Mouse (Mus musculus) spleen, postnatal 4 days (tissue): ENCODE results near the gene Ftl1.
"Not testable (repeated sequence)": the region's sequence is repeated elsewhere in the genome, so short reads cannot be mapped to it uniquely, and the experiment has no call there.

Experiments
- DNase-seq, 2 experiments: peaks; one replicate each; pipeline ENCODE4 v3.0.0; 2022; ENCODE audit warnings: low spot score in 2 of 2

The Ftl1 gene

DNA sequence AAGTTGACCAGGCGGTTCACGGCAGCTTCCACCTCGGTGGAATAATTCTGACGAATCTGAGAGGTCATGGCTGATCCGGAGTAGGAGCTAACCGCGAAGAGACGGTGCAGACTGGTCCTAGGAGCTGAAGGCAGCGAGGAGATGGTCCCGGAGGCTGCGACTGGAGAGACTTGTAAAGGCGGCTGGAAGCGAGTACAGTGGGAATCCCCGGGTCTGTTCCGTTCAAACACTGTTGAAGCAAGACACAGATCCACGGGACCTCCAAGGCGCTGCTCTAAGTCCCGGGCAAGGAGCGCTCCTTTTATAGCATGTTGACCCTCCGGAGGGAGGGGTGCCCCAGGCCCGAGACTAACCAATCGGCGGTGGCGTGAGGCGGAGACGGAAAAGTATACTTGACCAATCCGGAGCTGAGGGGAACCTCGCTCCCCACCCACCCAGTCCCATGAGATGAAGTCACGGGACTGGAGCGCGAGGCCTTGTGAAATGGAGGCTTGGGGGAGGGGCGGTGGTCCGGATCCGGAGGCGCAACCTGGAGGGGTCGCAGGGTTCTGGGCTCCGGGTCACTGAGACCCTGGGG lies at the start of gene Ftl1:
Gene Ftl1, minus strand, starts transcription at position 321 of the 577 bp plus-strand sequence.
- peak; percentile 95 to 96 for DNase-seq

DNA sequence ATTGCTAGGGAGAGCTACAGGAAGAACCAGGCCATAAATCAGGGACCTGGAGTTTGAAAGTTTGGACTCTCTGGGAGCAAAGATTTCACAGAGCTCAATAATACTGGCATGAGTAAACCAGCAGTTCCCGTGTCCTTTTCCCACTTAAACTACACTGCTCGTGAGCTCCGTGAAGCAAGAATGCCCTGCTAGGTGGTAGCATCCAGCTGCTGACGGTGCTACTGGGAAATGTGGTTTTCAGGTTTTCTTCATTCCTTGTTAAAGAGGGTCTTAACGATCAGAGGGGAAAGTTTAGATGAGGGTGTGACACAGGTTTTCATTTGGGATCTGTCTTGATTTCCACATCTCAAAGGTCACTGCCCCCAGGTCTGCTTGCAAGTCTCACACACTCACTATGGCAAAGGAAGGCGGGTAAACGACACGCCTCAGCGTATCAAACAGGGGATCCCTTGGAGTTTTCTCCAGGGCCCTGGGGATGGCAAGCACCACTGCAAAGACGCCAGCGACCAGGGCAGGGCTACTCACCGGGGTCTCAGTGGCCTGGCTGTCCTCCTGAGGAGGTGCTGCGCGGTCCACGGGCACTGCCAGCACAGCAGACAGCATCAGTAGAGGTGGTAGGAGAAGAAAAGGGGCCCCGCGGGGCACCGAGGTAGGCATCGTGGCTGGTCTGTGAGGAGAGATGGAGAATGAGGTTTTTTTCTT lies 49.6 kb upstream of the Ftl1 start:
- DNase-seq, result peak in 1 of 2 experiments; percentile 45

DNA sequence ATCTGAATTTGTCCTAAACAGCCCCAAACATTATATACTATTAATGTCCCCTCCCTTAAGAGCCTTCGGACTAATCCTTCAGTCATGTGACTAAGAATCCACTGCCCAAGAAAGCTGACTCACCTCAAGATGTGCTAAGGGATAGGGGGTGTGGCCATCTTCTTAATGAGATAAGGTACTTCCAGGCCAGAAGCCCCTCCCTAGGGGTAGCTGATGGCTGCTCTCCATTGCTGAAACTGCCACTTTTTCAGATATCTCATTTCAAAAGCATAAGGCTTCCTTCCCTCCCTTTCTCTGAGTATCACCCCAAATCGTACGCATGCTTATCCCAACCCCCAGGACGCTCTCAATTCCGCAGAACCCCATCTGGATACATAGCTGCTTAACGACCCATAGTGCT lies 48.9 kb upstream of the Ftl1 start:
- DNase-seq, result peak in 1 of 2 experiments; percentile 74

DNA sequence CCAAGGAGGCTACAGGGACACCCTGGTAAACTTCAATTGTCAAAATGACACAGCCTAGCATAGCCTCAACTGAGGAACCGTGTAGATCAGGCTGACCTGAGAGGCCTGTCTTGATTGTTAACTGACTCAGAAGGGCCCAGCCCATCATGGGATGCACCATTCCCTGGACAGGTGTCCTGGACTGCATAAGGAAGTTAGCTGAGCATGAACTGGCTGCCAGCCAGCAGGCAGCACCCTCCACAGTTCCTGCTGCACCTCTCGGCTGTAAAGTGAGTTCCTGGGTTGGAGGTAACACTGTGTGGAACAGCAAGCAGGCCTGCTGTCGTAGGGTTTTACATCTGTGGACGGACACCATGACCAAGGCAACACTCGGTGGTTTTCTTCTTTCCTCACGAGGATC lies 47.9 kb upstream of the Ftl1 start:
- DNase-seq, result no peak

DNA sequence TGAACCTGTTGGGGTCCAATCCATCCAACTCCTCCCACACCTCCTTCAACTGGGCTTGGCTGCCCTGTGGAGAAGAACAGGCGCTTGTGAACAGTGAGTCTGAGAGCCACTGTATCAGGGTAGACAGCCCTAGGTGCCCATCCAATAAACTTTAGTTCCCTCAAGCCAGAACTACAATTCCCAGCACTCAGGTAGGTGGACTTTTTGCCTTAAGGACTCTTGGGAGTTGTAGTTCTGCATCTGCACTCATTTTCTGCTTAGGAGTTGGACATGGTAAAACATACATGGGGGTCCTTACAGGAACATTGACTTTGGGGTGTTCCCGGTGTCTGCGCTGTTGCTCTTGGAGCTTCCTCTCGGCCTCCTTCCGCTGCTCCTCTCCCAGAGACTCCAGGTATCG lies 38.7 kb upstream of the Ftl1 start:
- no peak for DNase-seq

DNA sequence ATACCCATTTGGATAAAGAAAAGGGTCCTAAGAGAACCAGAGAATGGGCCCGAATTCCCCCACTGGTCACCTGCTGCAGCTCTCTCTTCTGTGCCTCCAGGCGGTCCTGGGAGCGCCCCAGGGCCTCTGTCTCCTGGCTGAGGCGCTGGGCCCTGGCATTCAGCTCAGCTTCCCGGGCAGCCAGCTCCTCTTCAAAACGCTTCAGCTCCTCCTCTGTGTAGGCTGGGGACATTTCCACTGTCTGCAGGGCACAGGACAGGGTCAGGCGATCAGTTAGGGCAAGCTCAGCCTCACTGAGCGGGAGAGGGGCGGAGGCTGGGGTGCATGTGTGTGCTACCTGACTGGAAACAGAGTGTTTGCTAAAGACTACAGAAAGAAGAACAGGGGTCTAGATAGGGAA lies 34.9 kb upstream of the Ftl1 start:
- DNase-seq, result no peak

DNA sequence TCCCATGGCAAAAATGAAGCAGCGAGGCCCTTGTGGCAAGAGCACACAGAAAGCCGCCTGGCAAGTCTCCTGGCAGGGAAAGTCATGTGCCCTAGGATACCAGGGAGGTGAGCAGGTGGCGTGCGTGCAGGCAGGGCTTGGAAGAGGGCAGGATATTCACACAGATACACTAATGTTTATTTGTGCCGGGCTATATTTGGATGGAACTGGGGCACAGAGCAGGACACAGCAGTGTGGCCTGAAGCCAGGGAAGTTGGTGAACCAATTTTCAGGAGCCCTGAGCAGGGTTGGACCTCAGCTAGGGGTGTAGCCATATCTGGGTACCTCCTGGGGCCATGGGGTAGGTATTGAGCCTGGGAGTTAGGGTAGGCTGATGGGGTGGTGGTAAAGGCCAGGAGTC lies 33.3 kb upstream of the Ftl1 start:
- DNase-seq, result no peak

DNA sequence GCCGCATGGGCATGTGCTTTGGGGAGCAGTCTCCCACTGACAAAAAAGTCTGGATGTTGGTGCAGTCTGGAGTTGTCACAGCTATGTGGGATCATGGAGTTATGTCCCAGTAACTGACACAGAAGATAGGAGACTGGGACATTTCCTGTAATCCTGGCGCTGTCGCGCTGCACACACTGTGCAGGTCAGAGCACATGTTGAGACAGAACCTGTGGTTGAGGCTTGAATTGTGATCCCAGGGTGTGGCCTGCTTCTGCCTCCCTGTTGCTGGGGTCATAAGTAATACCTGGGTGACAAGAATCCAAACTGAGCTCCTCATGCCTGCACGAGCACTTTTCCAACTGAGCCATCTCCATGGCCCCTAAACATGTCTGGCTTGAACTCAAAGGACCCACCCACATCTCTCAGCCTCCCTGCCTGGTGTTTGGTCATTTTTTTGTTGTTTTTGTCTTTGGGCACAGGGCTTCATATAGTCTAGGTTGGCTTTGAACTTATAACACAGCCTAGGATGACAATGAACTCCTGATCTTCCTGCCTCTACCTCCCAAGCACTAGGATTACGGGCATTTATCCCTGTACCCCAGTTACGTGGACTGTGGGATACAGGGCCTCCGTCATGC lies 32.7 kb upstream of the Ftl1 start:
- no peak for DNase-seq

DNA sequence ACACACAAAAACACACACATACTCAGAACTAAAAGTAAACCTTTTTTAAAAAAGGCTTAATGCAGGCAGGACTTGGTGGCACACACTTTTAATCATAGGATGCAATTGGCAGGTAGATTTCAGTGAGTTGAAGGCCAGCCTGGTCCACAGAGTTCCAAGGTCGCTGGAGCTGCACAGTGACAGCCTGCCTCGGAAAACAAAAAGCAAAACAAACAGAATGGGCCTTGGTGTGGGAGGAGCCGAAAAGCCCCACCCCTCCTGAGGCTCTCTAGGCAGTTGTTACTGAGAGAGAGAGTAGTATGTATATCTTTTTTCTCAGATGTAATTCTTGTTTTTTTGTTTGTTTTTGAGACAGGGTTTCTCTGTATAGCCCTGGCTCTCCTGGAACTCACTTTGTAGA lies 31.6 kb upstream of the Ftl1 start:
- no peak for DNase-seq

DNA sequence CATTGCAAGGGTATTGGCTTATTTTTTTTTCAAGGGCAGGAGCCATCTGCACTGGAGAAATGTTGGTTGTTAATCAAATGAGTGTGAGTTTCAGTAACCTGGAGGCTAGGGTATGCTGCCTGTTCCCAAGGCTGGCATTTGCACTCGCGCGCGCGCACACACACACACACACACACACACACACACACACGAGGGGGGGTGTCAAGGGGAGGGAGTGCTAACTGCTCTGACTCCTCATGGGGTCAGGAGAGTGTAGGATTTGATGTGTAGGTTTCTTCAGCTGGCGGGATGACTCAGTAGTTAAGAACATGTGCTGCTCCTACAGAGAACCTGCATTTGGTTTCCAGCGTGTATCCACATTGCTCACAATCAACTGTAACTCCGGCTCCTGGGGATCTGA lies 31.1 kb upstream of the Ftl1 start:
- no peak for DNase-seq

DNA sequence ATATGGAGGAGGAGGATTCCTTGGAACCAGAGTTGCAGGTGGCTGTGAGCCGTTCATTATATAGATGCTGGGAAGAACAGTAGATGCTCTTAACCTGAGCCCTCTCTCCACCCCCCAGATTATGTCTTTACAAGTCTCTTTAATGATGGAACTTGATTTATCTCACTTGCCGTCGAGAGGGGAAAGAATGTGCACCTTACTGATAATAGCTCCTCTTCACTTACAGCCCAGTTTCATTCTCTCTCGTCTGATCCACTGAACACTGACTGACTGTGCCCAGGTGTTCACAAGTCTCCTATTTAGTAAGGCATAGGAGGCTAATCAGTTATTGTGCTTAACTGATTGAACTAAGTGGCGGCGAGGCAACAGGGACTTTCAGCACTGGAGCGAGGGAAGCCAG lies 29.9 kb upstream of the Ftl1 start:
- DNase-seq, result no peak

DNA sequence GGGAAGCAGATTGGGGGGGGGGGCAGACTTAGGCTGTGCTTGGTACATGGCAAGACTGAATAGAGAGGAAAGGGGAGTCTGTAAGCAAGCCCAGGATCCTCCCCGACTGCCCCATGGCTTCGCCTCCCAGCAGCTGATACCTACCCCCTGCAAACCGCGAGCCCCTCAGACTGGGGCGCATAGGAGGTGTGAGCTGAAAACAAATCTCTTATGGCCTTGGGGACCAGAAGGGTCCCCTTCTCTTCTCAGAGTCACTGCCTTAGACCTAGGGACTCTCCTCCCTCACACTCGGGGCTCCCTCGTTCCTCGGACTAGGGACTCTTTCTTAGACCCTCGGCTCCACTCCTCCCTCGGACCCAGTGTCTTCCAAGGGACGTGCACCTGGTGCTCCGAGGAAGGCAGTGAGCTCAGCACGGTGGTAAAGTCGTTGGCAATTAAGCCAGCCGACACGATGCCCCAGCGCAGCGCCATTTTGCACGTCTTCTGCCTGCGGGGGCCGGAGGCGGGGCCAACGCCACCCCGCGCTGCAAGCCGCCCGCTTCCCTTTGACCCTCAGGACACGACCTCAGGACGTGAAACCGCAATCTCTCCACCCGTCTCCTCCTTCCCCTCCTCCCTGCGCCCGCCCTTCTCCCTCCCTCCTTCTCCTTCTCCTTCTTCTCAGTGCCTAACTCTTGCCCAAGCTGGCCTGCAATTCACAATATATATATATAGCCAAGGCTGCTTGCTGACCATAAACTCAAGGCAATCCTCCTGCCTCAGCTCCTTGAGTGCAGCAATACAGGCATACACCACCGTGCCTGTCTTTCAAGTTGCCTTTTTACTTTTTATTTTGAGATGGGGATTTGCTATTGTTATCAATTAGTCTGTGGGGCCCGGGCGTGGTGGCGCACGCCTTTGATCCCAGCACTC lies 28.9 kb upstream of the Ftl1 start, which contains the start of gene Dhdh:
Gene Dhdh, minus strand, starts transcription at position 513 of the 912 bp plus-strand sequence.
- peak; percentile 60 to 82 for DNase-seq

DNA sequence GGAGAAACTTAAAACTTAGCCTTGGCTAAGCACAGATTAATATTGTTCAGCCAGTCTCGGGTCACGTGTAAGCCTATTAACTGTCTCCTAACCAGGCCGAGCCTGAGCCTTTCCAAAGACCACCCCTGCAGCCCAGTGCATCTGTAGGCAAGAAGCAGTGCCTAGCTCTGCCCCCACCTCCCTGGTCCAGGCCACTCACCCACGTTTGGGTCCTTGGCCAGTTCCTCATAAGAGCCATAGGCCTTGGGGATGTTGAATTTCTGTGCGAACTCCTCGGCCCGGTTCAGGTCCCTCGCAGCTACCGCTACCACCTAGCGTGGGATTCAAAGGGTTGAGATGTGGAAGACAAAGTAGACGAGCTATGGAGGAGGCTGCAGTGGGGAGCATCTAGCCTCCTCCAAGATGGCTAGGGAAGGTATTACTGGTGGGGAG lies 28.2 kb upstream of the Ftl1 start:
- DNase-seq, result no peak

DNA sequence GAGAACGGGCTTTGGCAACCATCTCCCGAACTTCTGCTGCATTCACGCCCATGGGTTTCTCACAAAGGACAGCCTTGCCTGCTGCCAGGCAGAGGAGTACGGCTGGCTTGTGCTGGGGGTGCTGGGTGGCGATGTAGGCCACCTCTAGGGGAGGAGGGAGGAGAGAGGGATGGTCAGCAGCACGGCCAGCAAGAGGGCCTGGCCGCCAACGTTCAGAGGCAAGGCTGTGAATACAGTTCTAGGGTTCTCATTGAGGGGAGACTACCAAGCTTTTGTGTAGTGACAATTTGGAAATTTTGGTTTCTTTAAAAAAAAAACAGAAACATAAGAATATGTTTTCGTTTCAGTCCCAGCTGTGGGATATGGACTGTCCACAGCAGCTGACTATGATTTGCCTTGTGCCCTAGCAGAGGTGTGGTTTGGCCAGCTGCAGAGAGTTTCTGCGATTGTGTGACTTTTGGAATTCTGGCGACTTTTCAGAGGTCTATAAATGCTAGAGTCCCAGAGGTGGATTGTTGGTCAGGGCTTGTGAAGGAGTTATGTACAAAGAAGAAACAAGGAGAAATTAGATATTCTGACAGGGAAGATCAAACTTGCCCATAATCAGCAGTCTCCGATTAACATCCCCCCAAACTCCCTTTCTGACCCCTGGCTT lies 27.2 kb upstream of the Ftl1 start, which contains the start of gene Gm45808:
Gene Gm45808, minus strand, starts transcription at position 51 of the 655 bp plus-strand sequence.
- DNase-seq, result no peak

DNA sequence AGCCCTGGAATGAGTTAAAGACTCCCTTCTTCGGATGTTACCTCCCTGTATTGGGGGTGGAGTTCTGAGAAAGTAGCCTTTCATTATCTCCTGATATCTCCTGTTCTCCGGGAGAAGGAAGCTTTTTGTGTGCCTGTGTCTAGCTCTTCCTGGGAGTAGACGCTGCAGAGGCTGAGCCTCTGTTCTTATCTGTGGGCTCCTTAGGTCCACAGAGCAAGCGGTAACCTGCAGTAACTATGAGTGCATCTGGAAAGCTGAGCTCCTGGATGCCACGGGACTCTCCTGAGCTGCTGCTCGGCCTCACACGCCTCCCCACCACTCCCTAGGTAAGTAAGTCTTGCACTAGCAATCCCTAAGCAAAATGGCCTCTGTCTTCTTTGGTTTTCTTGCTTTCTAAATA lies 26.5 kb upstream of the Ftl1 start:
- DNase-seq, result no peak

DNA sequence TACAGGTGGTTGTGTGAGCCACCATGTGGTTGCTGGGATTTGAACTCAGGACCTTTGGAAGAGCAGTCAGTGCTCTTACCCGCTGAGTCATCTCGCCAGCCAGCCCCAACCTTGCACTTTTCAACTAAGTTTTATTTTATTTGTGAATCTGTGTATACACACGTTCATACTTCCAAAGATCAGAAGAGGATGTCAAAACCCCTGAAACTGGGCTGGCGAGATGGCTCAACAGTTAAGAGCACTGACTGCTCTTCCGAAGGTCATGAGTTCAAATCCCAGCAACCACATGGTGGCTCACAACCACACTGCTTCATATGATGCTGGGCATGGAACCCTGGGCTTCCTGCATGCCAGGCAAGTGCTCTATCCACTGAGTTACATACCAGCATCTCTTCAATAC lies 25.3 kb upstream of the Ftl1 start:
- not testable (repeated sequence) for DNase-seq

DNA sequence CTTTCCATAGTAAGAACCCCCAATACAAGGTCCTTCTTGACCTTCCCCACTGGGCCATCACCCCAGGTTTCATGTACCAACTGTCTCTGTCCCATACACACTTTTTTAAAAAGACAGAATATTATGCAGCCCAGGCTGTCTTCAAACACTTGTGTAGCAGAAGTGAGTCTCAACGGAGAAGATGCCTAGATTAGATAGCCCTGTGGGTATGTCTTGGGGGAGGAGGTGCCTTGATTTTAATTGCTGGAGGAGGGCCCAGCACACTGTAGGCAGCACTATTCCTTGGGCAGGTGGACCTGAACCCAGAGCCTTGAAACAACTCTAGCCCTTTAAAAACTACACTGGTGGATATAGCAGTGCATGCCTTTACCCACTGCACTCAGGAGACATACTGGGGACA lies 22.5 kb upstream of the Ftl1 start:
- no peak for DNase-seq

DNA sequence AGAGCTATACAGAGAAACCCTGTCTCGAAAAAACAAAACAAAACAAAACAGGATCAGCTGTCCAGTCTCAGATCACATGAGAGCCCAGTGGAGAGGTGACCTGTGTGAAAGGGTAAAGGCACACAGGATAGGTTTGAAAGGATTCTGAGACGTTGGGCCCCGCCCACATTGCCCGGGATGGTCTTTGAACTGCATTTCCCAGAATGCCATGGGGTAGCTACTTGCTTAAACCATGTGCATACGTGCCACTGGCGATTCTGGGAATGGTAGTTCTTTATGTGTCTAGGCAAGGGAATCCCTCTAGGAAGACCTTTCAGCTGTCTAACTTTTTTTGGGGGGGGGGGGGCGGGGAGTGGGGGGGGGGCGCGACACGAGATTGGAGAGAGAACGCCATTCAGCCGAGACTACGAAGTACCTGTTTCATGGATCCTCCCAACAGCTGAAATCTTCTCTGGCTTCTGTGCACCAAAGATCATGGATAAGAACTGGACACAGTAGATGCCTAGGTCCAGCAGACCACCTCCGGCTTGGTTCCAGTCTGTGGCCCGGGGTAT lies 21.8 kb upstream of the Ftl1 start, which contains the start of gene Tulp2:
Gene Tulp2, plus strand, starts transcription at position 504 of the 554 bp plus-strand sequence.
- peak; percentile 71 to 78 for DNase-seq

DNA sequence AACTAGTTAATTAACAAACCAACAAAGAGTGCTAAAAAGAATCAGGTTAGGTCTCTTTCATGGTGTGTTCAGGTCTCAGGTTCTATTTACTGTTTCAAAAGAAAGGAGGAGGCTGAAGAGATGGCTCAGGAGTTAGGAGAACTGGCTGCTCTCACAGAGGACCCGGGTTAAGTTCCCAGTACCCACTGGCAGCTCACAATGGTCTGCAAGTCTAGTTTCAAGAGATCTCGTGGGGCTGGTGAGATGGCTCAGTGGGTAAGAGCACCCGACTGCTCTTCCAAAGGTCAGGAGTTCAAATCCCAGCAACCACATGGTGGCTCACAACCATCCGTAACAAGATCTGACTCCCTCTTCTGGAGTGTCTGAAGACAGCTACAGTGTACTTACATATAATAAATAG lies 20.6 kb upstream of the Ftl1 start:
- not testable (repeated sequence) for DNase-seq

DNA sequence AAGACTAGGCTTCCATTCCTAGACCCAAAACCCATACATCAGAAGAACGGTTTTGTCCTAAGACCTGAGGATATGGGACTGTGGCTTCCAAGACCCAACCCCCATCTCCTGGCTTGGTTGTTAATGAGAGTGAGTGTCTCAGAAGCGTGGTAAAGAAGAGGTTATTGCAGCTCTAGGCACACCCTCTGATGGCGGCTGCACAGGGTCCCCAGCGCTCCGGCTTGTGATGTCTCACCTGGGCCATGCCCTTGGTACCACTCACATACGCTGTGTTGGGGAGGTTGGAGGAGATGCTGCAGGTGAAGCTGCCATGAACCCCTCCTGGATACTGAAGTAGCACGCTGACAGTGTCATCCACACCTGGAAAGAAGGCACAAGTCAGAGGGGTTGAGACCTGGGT lies 19.1 kb upstream of the Ftl1 start:
- DNase-seq, result no peak

DNA sequence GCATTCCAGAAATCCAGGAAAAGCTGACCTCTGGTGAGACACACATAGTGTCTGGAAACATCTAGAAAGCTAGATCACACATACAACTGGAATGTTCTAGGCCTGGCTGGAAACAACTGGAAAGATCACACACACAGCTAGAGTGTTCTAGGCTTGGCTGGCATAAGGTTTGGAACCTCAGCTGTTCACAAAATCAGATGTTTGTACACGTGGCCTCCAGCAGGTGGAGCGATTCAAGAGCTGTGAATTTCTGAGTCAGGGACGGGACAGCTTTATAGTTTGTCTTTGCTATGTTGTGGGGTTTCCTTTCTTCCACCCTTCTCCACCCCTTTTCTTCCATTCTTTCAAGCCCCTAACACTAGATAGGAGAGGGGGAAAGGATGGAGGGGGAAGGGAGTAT lies 17.3 kb upstream of the Ftl1 start:
- peak; percentile 64 to 79 for DNase-seq
